Mouse (Mus musculus) bone marrow macrophage, adult 2 months (primary cell): ENCODE results near the gene Pafah1b3. TPM values are rescaled to one million over a fixed set of nuclear protein-coding genes. Genes with fewer than 3 reads are reported as not detected.

Source experiments
- H3K27ac ChIP-seq: 2 replicates; pipeline ENCODE4 v1.5.1; 2012; ENCODE audit warnings: low read depth, low read length; ENCODE audit not compliant: insufficient read depth
- H3K4me1 ChIP-seq: 2 replicates; pipeline ENCODE4 v1.6.1; 2012; ENCODE audit warnings: low read length; ENCODE audit not compliant: control insufficient read depth, insufficient read depth
- H3K4me3 ChIP-seq: 2 replicates; pipeline ENCODE4 v1.5.1; 2012; ENCODE audit warnings: mild to moderate bottlenecking, low read length, moderate library complexity; ENCODE audit not compliant: insufficient read depth
- CTCF ChIP-seq: IDR thresholded peaks from 2 replicates; pipeline ENCODE4 v1.5.1; 2012; ENCODE audit warnings: low read depth, mild to moderate bottlenecking, low read length, moderate library complexity
- POLR2A ChIP-seq: IDR thresholded peaks from 2 replicates; pipeline ENCODE4 v1.6.1; 2012; ENCODE audit warnings: mild to moderate bottlenecking, low read depth, low read length, borderline replicate concordance
- polyA plus RNA-seq: library from polyadenylated mRNA; stranded (reverse); fragments of >200 nt; gene quantifications from 2 replicates; pipeline ENCODE4 v1.2.4, GENCODE M21; 2012; ENCODE audit not compliant: missing spikeins, insufficient read depth, insufficient read length

Pafah1b3 gene
- polyA plus RNA-seq, 1 experiment: 35.5 TPM

DNA sequence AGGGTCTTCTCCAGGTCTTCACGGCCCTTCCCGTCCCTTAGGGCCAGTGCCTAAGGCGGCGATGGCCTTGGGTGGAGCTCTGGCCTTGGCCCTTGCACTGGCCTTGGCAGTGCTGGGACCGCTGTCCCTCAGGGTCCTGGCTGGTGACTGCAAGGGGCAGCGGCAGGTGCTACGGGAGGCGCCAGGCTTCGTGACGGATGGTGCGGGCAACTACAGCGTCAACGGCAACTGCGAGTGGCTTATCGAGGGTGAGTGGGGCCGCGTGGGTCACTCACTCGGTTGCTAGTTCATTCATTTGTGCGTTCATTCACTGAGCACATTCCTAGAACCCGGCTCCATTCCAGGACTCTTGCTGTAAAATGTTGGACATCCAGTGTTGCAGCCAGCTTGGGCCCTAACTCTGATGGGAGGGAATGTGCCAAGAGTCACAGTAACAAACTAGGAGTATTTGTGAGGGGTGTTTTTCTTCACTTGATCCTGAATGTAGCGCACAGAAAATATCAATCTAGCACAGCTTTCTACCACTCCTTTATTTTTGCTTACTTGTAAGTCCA lies 19.7 kb upstream of the Pafah1b3 start:
- peak overlapping the region; percentile 77 for H3K4me3 ChIP-seq

DNA sequence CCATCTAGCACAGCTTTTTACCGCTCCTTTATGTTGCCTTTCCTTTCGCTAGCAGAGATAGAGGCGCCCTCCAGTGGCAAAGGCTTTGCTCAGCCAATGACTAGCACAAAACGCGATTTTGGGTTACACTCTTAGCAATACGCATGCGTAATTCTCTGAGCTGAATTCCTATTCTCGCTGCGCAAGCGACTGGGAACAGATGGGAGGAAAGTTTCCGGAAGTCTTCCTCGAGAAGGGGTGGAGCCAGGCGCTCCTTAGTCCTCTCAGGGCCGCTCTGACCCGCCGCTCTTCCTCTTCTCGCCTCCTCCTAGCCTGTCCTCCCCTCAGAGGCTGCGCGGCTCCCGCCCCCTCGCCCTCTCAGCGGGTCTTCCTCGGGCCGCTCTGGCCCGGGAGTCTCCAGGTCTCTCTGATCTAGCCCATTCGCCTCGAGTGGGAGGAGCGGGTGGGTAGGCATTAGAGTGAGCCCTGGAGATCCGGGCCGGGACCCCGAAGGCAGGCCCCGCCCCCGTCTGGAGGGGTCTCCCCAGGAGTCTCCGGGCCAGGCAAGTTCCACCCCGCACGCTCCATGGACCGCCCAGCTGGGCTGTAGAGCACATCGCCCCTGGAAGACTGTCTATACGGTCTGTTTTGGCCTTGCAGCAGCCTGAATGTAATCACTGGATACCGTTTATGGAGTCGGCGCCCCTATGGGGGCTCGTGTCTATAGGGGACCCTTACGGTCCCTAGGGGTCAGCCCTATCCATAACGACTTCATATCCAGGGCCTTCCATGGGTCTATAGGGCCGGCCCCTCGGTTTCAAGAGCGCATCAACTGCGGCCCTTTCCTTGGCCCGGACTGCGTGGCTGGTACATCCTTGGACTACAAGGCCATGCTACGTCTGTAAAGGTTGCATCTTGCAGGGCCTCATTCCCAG lies 19.0 kb upstream of the Pafah1b3 start, which contains the start of gene Megf8:
TSS of gene Megf8 (plus strand) at position 633 of the 914 bp plus-strand sequence.
- peak within 1 kb of the TSS; percentile 77 for H3K4me3 ChIP-seq
- peak within 1 kb of the TSS; percentile 50 for H3K27ac ChIP-seq
- TF ChIP-seq POLR2A (no peak), CTCF (peak; percentile 49; the same call in 1 of the 2 replicates)
- peaks cover 11% of the 10 kb centered on the region for H3K4me1 ChIP-seq

More for the DNA sequence above, 19.7 kb upstream of the Pafah1b3 start:
- peaks cover 11% of the 10 kb centered on the region for H3K4me1 ChIP-seq
- no peak overlapping the region for H3K27ac ChIP-seq
- TF ChIP-seq CTCF (no peak), POLR2A (no peak)

DNA sequence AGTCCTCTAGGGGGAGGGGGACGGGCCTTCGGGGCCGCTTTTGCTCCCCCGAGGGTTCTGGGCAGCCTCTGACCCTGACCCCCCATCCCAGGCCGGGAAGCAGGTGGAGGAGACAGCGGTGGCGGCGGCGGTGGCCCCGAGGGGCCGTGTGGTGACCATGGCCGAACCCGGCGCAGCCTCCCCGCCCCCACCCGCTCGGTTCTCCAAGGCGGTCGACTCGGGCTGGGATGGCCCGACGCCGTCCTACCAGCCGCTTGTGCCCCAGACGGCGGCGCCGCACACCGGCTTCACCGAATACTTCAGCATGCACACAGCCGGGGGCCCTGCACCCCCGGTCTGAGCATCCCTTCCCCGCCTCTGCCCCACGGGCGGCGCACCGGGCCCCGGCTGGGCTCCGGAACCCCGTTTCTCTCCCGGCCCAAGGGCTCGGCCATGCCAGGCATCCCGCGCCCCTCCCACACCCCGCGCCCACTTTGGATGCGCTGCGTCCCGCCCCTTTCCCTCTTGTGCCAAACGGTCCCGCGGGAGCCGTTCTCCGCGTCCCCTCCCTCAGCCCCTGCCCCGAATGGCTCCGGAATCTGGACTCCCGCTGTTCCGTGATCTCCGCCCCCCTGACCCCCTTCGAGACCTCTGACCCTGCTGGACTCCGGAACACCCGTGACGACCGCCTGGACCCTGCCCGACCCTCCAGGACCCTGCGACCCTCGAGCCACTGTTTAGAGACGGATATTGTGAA lies 17.7 kb upstream of the Pafah1b3 start:
- Histone ChIP-seq H3K27ac (no peak overlapping the region), H3K4me1 (peaks cover 11% of the 10 kb centered on the region), H3K4me3 (peak overlapping the region; percentile 48)
- TF ChIP-seq CTCF (no peak), POLR2A (no peak)

DNA sequence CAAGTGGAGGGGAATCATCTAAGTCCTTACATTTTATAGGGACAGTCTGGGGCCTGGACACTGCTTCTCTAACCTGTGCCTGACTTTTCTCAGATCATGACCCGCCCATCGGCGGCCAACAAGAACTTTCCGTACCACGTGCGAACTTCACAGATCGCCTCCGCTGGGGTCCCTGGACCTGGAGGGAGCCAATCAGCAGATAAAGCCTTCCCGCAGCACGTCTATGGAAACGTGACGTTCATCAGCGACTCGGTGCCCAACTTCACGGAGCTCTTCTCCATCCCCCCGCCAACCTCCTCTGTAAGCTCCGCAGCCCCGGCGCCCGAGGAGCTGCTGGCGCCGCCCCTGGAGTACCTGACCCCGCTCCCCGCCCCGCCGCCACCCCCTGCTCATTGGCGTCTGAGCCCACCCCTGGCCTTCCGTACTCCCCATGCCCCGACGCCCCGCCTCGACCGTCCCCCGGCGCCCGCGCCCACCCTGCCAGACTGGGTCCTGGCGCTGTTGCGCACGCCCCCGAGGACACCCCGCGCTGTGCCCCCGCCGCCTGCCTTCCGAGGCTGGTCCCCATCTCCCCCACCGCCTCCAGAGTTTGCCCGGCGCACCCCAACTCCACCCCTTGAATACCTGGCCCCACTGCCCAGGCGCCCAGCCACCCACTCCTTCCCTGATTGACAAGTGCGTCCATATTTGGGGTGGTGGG lies 17.0 kb upstream of the Pafah1b3 start:
- Histone ChIP-seq H3K27ac (no peak overlapping the region), H3K4me3 (peak overlapping the region; percentile 48; the same call in 1 of the 2 replicates), H3K4me1 (peaks cover 11% of the 10 kb centered on the region)
- TF ChIP-seq CTCF (no peak), POLR2A (no peak)

DNA sequence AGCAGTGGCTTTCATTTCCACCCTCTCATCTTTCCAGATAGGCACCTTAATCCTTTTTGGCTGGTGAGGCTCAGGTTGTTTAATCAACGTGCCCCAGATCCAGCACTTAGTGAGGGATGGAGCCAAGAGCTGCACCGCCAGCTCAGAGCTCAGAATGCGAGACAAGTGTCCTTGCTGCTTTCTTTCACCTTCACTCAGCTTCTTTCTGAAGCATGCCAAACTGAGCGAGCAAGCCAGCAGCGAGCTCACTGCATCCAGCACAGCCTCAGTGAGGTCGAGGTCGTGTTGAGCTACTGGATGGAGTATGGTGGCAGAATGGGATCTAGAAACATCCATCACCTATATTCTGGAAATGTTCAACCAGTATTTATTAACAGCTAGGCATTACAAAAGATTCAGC lies 15.5 kb upstream of the Pafah1b3 start:
- Histone ChIP-seq H3K4me3 (no peak overlapping the region), H3K4me1 (peaks cover 11% of the 10 kb centered on the region), H3K27ac (no peak overlapping the region)
- no peak for TF ChIP-seq POLR2A
- no peak for TF ChIP-seq CTCF

DNA sequence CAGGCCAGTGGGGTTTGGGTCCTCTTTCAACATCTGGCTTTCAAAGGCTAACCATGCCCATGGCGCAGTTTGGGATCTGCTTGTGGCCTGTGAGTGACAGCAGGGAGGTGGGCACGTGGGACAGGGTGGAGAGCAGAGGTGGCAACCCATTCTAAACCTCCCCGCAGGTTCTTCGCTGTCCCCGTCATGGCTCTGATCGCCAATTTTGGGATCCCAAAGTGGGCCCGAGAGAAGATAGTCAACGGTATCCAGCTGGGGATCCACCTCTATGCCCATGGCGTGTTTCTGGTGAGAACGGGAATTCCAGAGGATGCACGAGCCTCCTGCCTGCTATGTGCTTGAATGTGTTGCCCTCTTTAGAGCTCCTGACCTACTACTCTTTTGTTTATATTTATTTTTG lies 13.4 kb upstream of the Pafah1b3 start:
- TF ChIP-seq POLR2A (no peak), CTCF (no peak)
- H3K27ac ChIP-seq: no peak overlapping the region

DNA sequence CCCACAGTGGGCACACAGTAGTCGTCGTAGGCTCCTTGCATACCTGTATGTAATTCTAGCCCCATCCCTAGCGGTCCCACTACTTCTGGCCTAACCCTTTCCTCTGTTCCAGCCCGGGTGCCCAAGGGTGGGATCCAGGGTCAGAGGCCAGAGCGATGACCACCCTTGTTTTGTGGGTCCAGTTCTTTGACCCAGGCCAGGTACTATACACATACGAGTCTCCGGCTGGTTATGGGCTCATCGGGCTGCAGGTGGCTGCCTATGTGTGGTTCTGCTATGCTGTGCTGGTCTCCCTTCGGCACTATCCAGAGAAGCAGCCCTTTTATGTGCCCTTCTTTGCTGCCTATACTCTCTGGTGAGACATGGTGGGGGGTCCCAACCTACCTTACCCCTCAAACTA lies 11.6 kb upstream of the Pafah1b3 start:
- Histone ChIP-seq H3K4me1 (0 out of 2 replicates have a peak, but pooled peaks cover 3% of the 10 kb centered on the region), H3K27ac (no peak overlapping the region), H3K4me3 (no peak overlapping the region)
- TF ChIP-seq CTCF (no peak), POLR2A (no peak)

More for the DNA sequence above, 13.4 kb upstream of the Pafah1b3 start:
- Histone ChIP-seq H3K4me1 (peaks cover 5% of the 10 kb centered on the region), H3K4me3 (no peak overlapping the region)

DNA sequence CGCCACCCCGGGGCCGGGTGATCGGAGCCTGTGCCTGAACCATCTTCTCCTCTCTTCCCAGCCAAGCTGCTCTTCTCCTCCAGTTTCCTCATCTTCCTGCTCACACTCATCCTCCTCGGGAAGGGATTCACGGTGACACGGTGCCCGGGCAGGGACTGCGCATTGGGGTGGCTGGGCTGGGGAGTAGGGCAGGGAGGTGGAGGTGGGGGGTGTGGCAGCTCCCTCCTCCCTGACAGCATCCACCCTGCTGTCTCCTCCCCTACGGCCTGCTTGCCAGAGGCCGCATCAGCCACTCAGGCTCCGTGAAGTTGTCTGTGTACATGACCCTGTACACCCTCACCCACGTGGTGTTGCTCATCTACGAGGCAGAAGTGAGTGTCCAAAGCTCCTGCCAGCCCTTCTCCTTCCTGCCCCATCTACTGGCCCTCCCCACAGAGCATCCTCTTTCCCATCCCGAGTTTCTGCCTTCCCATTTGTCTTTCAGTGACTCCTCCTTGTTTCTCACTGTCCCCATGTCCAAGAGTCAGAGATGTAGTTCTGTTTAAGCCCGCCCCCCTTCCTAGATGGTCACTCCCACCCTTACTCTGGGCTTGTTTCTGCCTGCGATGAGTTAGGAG lies 11.0 kb upstream of the Pafah1b3 start:
- H3K27ac ChIP-seq: no peak overlapping the region
- H3K4me3 ChIP-seq: no peak overlapping the region
- 0 out of 2 replicates have a peak, but pooled peaks cover 3% of the 10 kb centered on the region for H3K4me1 ChIP-seq
- TF ChIP-seq POLR2A: no peak
- TF ChIP-seq CTCF: no peak

DNA sequence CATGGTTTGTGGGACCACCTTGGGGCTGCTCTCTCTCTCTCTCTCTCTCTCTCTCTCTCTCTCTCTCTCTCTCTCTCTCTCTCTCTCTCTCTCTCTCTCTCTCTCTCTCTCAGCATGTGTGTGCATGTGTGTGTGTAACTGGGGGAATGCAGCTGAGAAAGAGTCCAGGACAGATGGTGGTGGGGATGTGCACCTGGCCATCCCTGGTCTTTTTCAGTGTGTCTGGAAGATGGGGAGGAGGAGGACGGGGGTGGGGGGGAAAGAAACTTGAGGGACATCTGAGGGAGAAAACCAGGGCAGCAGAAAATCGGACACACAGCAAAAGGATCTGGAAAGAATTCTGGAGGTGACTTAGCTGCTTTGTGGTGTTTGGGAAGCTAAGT lies 8.8 kb upstream of the Pafah1b3 start:
- Histone ChIP-seq H3K4me1 (0 out of 2 replicates have a peak, but pooled peaks cover 3% of the 10 kb centered on the region), H3K27ac (no peak overlapping the region), H3K4me3 (no peak overlapping the region)
- no peak for TF ChIP-seq CTCF
- no peak for TF ChIP-seq POLR2A
